20 mouse cellular contexts compared by ENCODE assay signal in the genomic region with DNA sequence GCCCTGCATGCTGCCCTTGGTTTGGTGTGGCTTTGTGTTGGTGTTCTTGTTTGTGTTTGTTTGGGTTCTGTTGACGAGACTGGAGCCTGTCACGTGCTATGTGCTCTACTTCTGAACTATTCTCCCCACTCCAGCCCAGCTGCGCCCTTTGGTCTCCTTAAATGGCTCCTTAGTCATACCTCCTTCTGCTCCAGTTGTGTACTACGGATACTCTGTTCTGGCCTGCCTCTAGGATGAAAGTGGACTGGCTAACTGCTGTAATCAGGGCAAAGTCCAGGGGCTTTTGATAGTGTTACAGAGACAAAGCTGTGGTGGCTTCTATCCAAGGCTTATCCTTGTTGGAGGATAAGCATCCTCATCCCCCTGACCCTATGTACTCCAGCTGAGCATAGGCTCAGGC.
"Had no signal": no experiment of that assay in that cellular context is flagged by ENCODE, and none has a peak within 500 bp of the region (broad histone marks: within the 10 kb centered on the region; RNA-seq: fewer than 3 reads in every experiment).

No protein-coding gene starts in this region.

- H3K27ac ChIP-seq: liver, embryonic 15.5 days; lung, embryonic 15.5 days; macrophage; midbrain, embryonic 13.5 days; midbrain, embryonic 15.5 days; neural tube, embryonic 12.5 days had no signal

- DNase-seq: liver, postnatal 0 days; lung, adult 2 months; lung, postnatal 14 days; lung, postnatal 36 days; right cerebral cortex, adult 18-20 months; right cerebral cortex, postnatal 25 days; right cerebral cortex, postnatal 4 days; spleen, adult 18-20 months; thymus, adult 2 months; thymus, postnatal 25 days; thymus, postnatal 4 days had no signal

- H3K36me3 ChIP-seq: liver, embryonic 15.5 days; lung, embryonic 15.5 days; midbrain, embryonic 13.5 days; midbrain, embryonic 15.5 days; neural tube, embryonic 12.5 days had no signal

- H3K27me3 ChIP-seq: liver, embryonic 15.5 days; lung, embryonic 15.5 days; midbrain, embryonic 15.5 days; neural tube, embryonic 12.5 days had no signal

- ATAC-seq: liver, postnatal 0 days; lung, postnatal 0 days; midbrain, embryonic 13.5 days; midbrain, embryonic 15.5 days had no signal

- H3K4me3 ChIP-seq: liver, embryonic 15.5 days; lung, embryonic 15.5 days; megakaryocyte, embryonic 14.5 days; midbrain, embryonic 13.5 days; midbrain, embryonic 15.5 days; neural tube, embryonic 12.5 days had no signal

- H3K9ac ChIP-seq: liver, embryonic 15.5 days; liver, postnatal 0 days; lung, embryonic 15.5 days; midbrain, embryonic 13.5 days; midbrain, embryonic 15.5 days; neural tube, embryonic 12.5 days had no signal

- H3K9me3 ChIP-seq: liver, embryonic 15.5 days; lung, embryonic 15.5 days; midbrain, embryonic 13.5 days; midbrain, embryonic 15.5 days; neural tube, embryonic 12.5 days had no signal

- H3K4me2 ChIP-seq: liver, embryonic 15.5 days; lung, embryonic 15.5 days; midbrain, embryonic 11.5 days; midbrain, embryonic 13.5 days; midbrain, embryonic 15.5 days; neural tube, embryonic 12.5 days had no signal

- H3K4me1 ChIP-seq: liver, embryonic 15.5 days; lung, embryonic 15.5 days; megakaryocyte, embryonic 14.5 days; midbrain, embryonic 13.5 days; midbrain, embryonic 15.5 days; neural tube, embryonic 12.5 days had no signal
